Mouse (Mus musculus): ENCODE data around the gene Sod1.

- no peak for TF ChIP-seq CTCF (IDR thresholded peaks at IDR 0.05; ENCODE audit: low read depth)
- TF ChIP-seq EP300 (IDR thresholded peaks at IDR 0.05; ENCODE audit: low read depth): no peak
Measured at GRCm38 (mm10) chr16:90264021-90264420, 43.5 kb downstream of the Sod1 start.

Data from heart, postnatal 0 days (tissue).